Mouse (Mus musculus): ENCODE results near the gene Slc45a1.

GRCm38 (mm10) chr4:150690759-150691158 lies 38.8 kb upstream of the Slc45a1 start:
- TF ChIP-seq CTCF (conservative IDR thresholded peaks at IDR 0.05; ENCODE audit: low read length), result peak; percentile 23; the same call in 1 of the 2 replicates
- TF ChIP-seq POU5F1 (IDR thresholded peaks at IDR 0.05; ENCODE audit: borderline replicate concordance, low read length), result no peak
